Mouse (Mus musculus): ENCODE measurements around the gene Paqr9. TPM values are rescaled to one million over a fixed set of nuclear protein-coding genes. Genes with fewer than 3 reads are reported as not detected.

Gene Paqr9
- polyA plus RNA-seq, 1 experiment: 39.3 TPM

- H3K27ac ChIP-seq (replicated peaks; ENCODE audit: low read depth, low read length): peak overlapping the region; percentile 47; the same call in 1 of the 2 replicates
- no peak overlapping the region for H3K4me3 ChIP-seq (ENCODE audit: insufficient read depth, low read depth, low read length)
These were observed 3.4 kb upstream of the Paqr9 start for GRCm38 (mm10) chr9:95556067-95556512.

GRCm38 (mm10) chr9:95557722-95558121 lies 1.7 kb upstream of the Paqr9 start:
- Histone ChIP-seq H3K4me3 (ENCODE audit: insufficient read depth, low read depth, low read length) (no peak overlapping the region), H3K27ac (replicated peaks; ENCODE audit: low read depth, low read length) (peak overlapping the region; percentile 99), H3K4me1 (ENCODE audit: control insufficient read depth, insufficient read depth, insufficient read length, low read length) (peaks cover 8% of the 10 kb centered on the region; the same call in 1 of the 2 replicates)

More at GRCm38 (mm10) chr9:95556067-95556512, 3.4 kb upstream of the Paqr9 start:
- peaks cover 8% of the 10 kb centered on the region; the same call in 1 of the 2 replicates for H3K4me1 ChIP-seq (ENCODE audit: control insufficient read depth, insufficient read depth, insufficient read length, low read length)

- H3K4me1 ChIP-seq (ENCODE audit: control insufficient read depth, insufficient read depth, insufficient read length, low read length): peaks cover 8% of the 10 kb centered on the region; the same call in 1 of the 2 replicates
- H3K27ac ChIP-seq (replicated peaks; ENCODE audit: low read depth, low read length): peak overlapping the region; percentile 96
- H3K4me3 ChIP-seq (ENCODE audit: insufficient read depth, low read depth, low read length): peak overlapping the region; percentile 67
These were observed 765 bp upstream of the Paqr9 start for GRCm38 (mm10) chr9:95558726-95559058.

GRCm38 (mm10) chr9:95559936-95560735 lies 679 bp downstream of the Paqr9 start:
- H3K4me1 ChIP-seq (ENCODE audit: control insufficient read depth, insufficient read depth, insufficient read length, low read length): peaks cover 8% of the 10 kb centered on the region; the same call in 1 of the 2 replicates
- H3K4me3 ChIP-seq (ENCODE audit: insufficient read depth, low read depth, low read length): peak overlapping the region; percentile 65
- H3K27ac ChIP-seq (replicated peaks; ENCODE audit: low read depth, low read length): peak overlapping the region; percentile 53

GRCm38 (mm10) chr9:95564047-95564446 lies 4.6 kb downstream of the Paqr9 start:
- Histone ChIP-seq H3K27ac (replicated peaks; ENCODE audit: low read depth, low read length) (no peak overlapping the region), H3K4me1 (ENCODE audit: control insufficient read depth, insufficient read depth, insufficient read length, low read length) (no peaks in the 10 kb centered on the region), H3K4me3 (ENCODE audit: insufficient read depth, low read depth, low read length) (no peak overlapping the region)

- Histone ChIP-seq H3K27ac (replicated peaks; ENCODE audit: low read depth, low read length) (no peak overlapping the region; the same call in 1 of the 2 replicates), H3K4me1 (ENCODE audit: control insufficient read depth, insufficient read depth, insufficient read length, low read length) (no peaks in the 10 kb centered on the region), H3K4me3 (ENCODE audit: insufficient read depth, low read depth, low read length) (no peak overlapping the region)
These were observed 6.9 kb downstream of the Paqr9 start for GRCm38 (mm10) chr9:95566394-95566793.

GRCm38 (mm10) chr9:95566931-95567330 lies 7.5 kb downstream of the Paqr9 start:
- Histone ChIP-seq H3K27ac (replicated peaks; ENCODE audit: low read depth, low read length) (no peak overlapping the region), H3K4me3 (ENCODE audit: insufficient read depth, low read depth, low read length) (no peak overlapping the region)

GRCm38 (mm10) chr9:95569249-95569648 lies 9.8 kb downstream of the Paqr9 start:
- H3K4me3 ChIP-seq (ENCODE audit: insufficient read depth, low read depth, low read length): no peak overlapping the region
- H3K4me1 ChIP-seq (ENCODE audit: control insufficient read depth, insufficient read depth, insufficient read length, low read length): peaks cover 9% of the 10 kb centered on the region; the same call in 1 of the 2 replicates
- no peak overlapping the region for H3K27ac ChIP-seq (replicated peaks; ENCODE audit: low read depth, low read length)

More at GRCm38 (mm10) chr9:95566931-95567330, 7.5 kb downstream of the Paqr9 start:
- peaks cover 2% of the 10 kb centered on the region; the same call in 1 of the 2 replicates for H3K4me1 ChIP-seq (ENCODE audit: control insufficient read depth, insufficient read depth, insufficient read length, low read length)

GRCm38 (mm10) chr9:95569966-95570365 lies 10.5 kb downstream of the Paqr9 start:
- 0 out of 2 replicates have a peak overlapping the region, but pooled peaks have one; percentile 20 for H3K27ac ChIP-seq (replicated peaks; ENCODE audit: low read depth, low read length)
- no peak overlapping the region for H3K4me3 ChIP-seq (ENCODE audit: insufficient read depth, low read depth, low read length)
- peaks cover 9% of the 10 kb centered on the region; the same call in 1 of the 2 replicates for H3K4me1 ChIP-seq (ENCODE audit: control insufficient read depth, insufficient read depth, insufficient read length, low read length)

GRCm38 (mm10) chr9:95570604-95571003 lies 11.1 kb downstream of the Paqr9 start:
- Histone ChIP-seq H3K4me1 (ENCODE audit: control insufficient read depth, insufficient read depth, insufficient read length, low read length) (peaks cover 9% of the 10 kb centered on the region; the same call in 1 of the 2 replicates), H3K27ac (replicated peaks; ENCODE audit: low read depth, low read length) (peak overlapping the region; percentile 81), H3K4me3 (ENCODE audit: insufficient read depth, low read depth, low read length) (no peak overlapping the region)

- Histone ChIP-seq H3K27ac (replicated peaks; ENCODE audit: low read depth, low read length) (peak overlapping the region; percentile 95), H3K4me3 (ENCODE audit: insufficient read depth, low read depth, low read length) (no peak overlapping the region), H3K4me1 (ENCODE audit: control insufficient read depth, insufficient read depth, insufficient read length, low read length) (peaks cover 9% of the 10 kb centered on the region; the same call in 1 of the 2 replicates)
These were observed 12.0 kb downstream of the Paqr9 start for GRCm38 (mm10) chr9:95571494-95571893.

GRCm38 (mm10) chr9:95572558-95572957 lies 13.1 kb downstream of the Paqr9 start:
- Histone ChIP-seq H3K27ac (replicated peaks; ENCODE audit: low read depth, low read length) (peak overlapping the region; percentile 95), H3K4me1 (ENCODE audit: control insufficient read depth, insufficient read depth, insufficient read length, low read length) (peaks cover 9% of the 10 kb centered on the region; the same call in 1 of the 2 replicates), H3K4me3 (ENCODE audit: insufficient read depth, low read depth, low read length) (no peak overlapping the region)

GRCm38 (mm10) chr9:95574116-95574515 lies 14.7 kb downstream of the Paqr9 start:
- Histone ChIP-seq H3K4me3 (ENCODE audit: insufficient read depth, low read depth, low read length) (no peak overlapping the region), H3K27ac (replicated peaks; ENCODE audit: low read depth, low read length) (0 out of 2 replicates have a peak overlapping the region, but pooled peaks have one; percentile 19), H3K4me1 (ENCODE audit: control insufficient read depth, insufficient read depth, insufficient read length, low read length) (peaks cover 9% of the 10 kb centered on the region; the same call in 1 of the 2 replicates)

- Histone ChIP-seq H3K27ac (replicated peaks; ENCODE audit: low read depth, low read length) (no peak overlapping the region), H3K4me3 (ENCODE audit: insufficient read depth, low read depth, low read length) (no peak overlapping the region)
These were observed 18.0 kb downstream of the Paqr9 start for GRCm38 (mm10) chr9:95577502-95577901.

GRCm38 (mm10) chr9:95578366-95578895 lies 19.0 kb downstream of the Paqr9 start:
- peaks cover 2% of the 10 kb centered on the region; the same call in 1 of the 2 replicates for H3K4me1 ChIP-seq (ENCODE audit: control insufficient read depth, insufficient read depth, insufficient read length, low read length)
- H3K4me3 ChIP-seq (ENCODE audit: insufficient read depth, low read depth, low read length): no peak overlapping the region
- no peak overlapping the region for H3K27ac ChIP-seq (replicated peaks; ENCODE audit: low read depth, low read length)

More at GRCm38 (mm10) chr9:95577502-95577901, 18.0 kb downstream of the Paqr9 start:
- H3K4me1 ChIP-seq (ENCODE audit: control insufficient read depth, insufficient read depth, insufficient read length, low read length): peaks cover 5% of the 10 kb centered on the region
